Mouse (Mus musculus) liver, adult 2 months (tissue): ENCODE results near the gene Kif5c. TPM values are rescaled to one million over a fixed set of nuclear protein-coding genes. Genes with fewer than 3 reads are reported as not detected.

ENCODE experiments used
- DNase-seq: peaks from one replicate; pipeline ENCODE4 v3.0.0-alpha.2; 2011; ENCODE audit warnings: low read depth, low spot score; ENCODE audit errors: extremely low read depth
- H3K27ac ChIP-seq: fragments of 200-500 bp; replicated peaks from 2 replicates; pipeline ENCODE4 v1.5.1; 2012; ENCODE audit warnings: low read depth, mild to moderate bottlenecking, control low read depth, inconsistent platforms, low read length; ENCODE audit not compliant: insufficient read depth
- H3K27me3 ChIP-seq: fragments of 200-500 bp; 2 replicates; pipeline ENCODE4 v1.6.1; 2012; ENCODE audit warnings: mild to moderate bottlenecking, moderate library complexity, low read length, inconsistent platforms; ENCODE audit not compliant: control insufficient read depth, insufficient read depth
- H3K36me3 ChIP-seq: fragments of 200-500 bp; 2 replicates; pipeline ENCODE4 v1.6.1; 2012; ENCODE audit warnings: low read length, inconsistent platforms; ENCODE audit not compliant: control insufficient read depth, insufficient read depth
- H3K4me1 ChIP-seq: fragments of 200-500 bp; 2 replicates; pipeline ENCODE4 v1.6.1; 2011; ENCODE audit warnings: low read length; ENCODE audit not compliant: control insufficient read depth, insufficient read depth
- H3K4me3 ChIP-seq: fragments of 200-500 bp; 2 replicates; pipeline ENCODE4 v1.5.1; 2011; ENCODE audit warnings: low read depth, mild to moderate bottlenecking, control low read depth, low read length, moderate library complexity; ENCODE audit not compliant: insufficient read depth
- H3K79me2 ChIP-seq: fragments of 200-500 bp; 2 replicates; pipeline ENCODE4 v1.6.1; 2012; ENCODE audit warnings: inconsistent platforms, mild to moderate bottlenecking, low read length, moderate library complexity; ENCODE audit not compliant: control insufficient read depth, insufficient read depth
- H3K9ac ChIP-seq: fragments of 200-500 bp; 2 replicates; pipeline ENCODE4 v1.6.1; 2012; ENCODE audit warnings: low read depth, mild to moderate bottlenecking, control low read depth, inconsistent platforms, low read length
- CTCF ChIP-seq: fragments of 200-500 bp; IDR thresholded peaks from 2 replicates; pipeline ENCODE4 v1.5.1; 2011; ENCODE audit warnings: low read depth, low read length, control low read depth
- POLR2A ChIP-seq: fragments of 200-500 bp; IDR thresholded peaks from 2 replicates; pipeline ENCODE4 v1.6.1; 2011; ENCODE audit warnings: low read length, control low read depth; ENCODE audit not compliant: insufficient read depth; ENCODE audit errors: extremely low read depth
- whole genome bisulfite sequencing: fragments of 180-500 bp; shearing (Covaris S2); methylation state at CpG from one replicate; pipeline ENCODE4 v1.1.7; 2018; 5-methylcytosine and 5-hydroxymethylcytosine counted together
- polyA plus RNA-seq: library from polyadenylated mRNA; depleted of rRNA; stranded (reverse); fragments of >200 nt; gene quantifications from 2 replicates; pipeline ENCODE4 v1.2.3, GENCODE M21; 2012
- total RNA-seq: library from RNA; depleted of rRNA; stranded (reverse); fragments of >200 nt; gene quantifications from 2 replicates; pipeline ENCODE4 v1.2.3, GENCODE M21; 2014

Kif5c gene
- total and polyA plus RNA-seq, 2 experiments = under 0.01 TPM; not detected in 1

- Histone ChIP-seq H3K4me1 (no peaks in the 10 kb centered on the region), H3K27me3 (no peaks in the 10 kb centered on the region), H3K4me3 (no peak overlapping the region), H3K27ac (no peak overlapping the region), H3K79me2 (no peaks in the 10 kb centered on the region), H3K9ac (no peak overlapping the region), H3K36me3 (no peaks in the 10 kb centered on the region)
- TF ChIP-seq CTCF (no peak), POLR2A (no peak)
- WGBS = 81% methylated on average over 3 of the region's 3 CpGs
- no peak for DNase-seq
Observed at GRCm38 (mm10) chr2:49655874-49656195, 36.7 kb downstream of the Kif5c start.

- Histone ChIP-seq H3K27ac (no peak overlapping the region), H3K4me1 (no peaks in the 10 kb centered on the region), H3K27me3 (no peaks in the 10 kb centered on the region; the same call in 1 of the 2 replicates), H3K79me2 (no peaks in the 10 kb centered on the region), H3K9ac (no peak overlapping the region), H3K36me3 (no peaks in the 10 kb centered on the region), H3K4me3 (no peak overlapping the region)
- DNase-seq = peak; percentile 3
- TF ChIP-seq POLR2A (no peak), CTCF (peak; percentile 15; the same call in 1 of the 2 replicates)
- 68% methylated on average over 2 of the region's 2 CpGs for WGBS
Observed at GRCm38 (mm10) chr2:49656988-49657387, 37.9 kb downstream of the Kif5c start.

GRCm38 (mm10) chr2:49657666-49658065, 38.6 kb downstream of the Kif5c start:
- no peak for TF ChIP-seq POLR2A
- TF ChIP-seq CTCF = no peak
- H3K4me1 ChIP-seq = no peaks in the 10 kb centered on the region
- 83% methylated on average over 3 of the region's 3 CpGs for WGBS
- no peaks in the 10 kb centered on the region; the same call in 1 of the 2 replicates for H3K27me3 ChIP-seq
- no peaks in the 10 kb centered on the region for H3K36me3 ChIP-seq
- DNase-seq = no peak
- H3K27ac ChIP-seq = no peak overlapping the region
- no peak overlapping the region for H3K9ac ChIP-seq
- H3K4me3 ChIP-seq = no peak overlapping the region
- no peaks in the 10 kb centered on the region for H3K79me2 ChIP-seq

- H3K36me3 ChIP-seq = no peaks in the 10 kb centered on the region
- no peak overlapping the region for H3K27ac ChIP-seq
- H3K9ac ChIP-seq = no peak overlapping the region
- TF ChIP-seq CTCF = no peak
- TF ChIP-seq POLR2A = no peak
- 80% methylated on average over 4 of the region's 4 CpGs for WGBS
- no peaks in the 10 kb centered on the region; the same call in 1 of the 2 replicates for H3K27me3 ChIP-seq
- no peaks in the 10 kb centered on the region for H3K79me2 ChIP-seq
- H3K4me3 ChIP-seq = no peak overlapping the region
- H3K4me1 ChIP-seq = no peaks in the 10 kb centered on the region
- no peak for DNase-seq
Observed at GRCm38 (mm10) chr2:49658988-49659387, 39.9 kb downstream of the Kif5c start.

- H3K27me3 ChIP-seq = no peaks in the 10 kb centered on the region; the same call in 1 of the 2 replicates
- no peaks in the 10 kb centered on the region for H3K36me3 ChIP-seq
- H3K79me2 ChIP-seq = no peaks in the 10 kb centered on the region
- TF ChIP-seq POLR2A = no peak
- TF ChIP-seq CTCF = no peak
- WGBS = 66% methylated on average over 8 of the region's 8 CpGs
- no peak overlapping the region for H3K27ac ChIP-seq
- no peak for DNase-seq
- H3K9ac ChIP-seq = no peak overlapping the region
- no peak overlapping the region for H3K4me3 ChIP-seq
- no peaks in the 10 kb centered on the region for H3K4me1 ChIP-seq
Observed at GRCm38 (mm10) chr2:49659964-49660363, 40.9 kb downstream of the Kif5c start.

- H3K27me3 ChIP-seq = no peaks in the 10 kb centered on the region; the same call in 1 of the 2 replicates
- no peak for DNase-seq
- 94% methylated on average over 12 of the region's 12 CpGs for WGBS
- H3K4me3 ChIP-seq = no peak overlapping the region
- no peaks in the 10 kb centered on the region for H3K36me3 ChIP-seq
- no peak overlapping the region for H3K9ac ChIP-seq
- H3K27ac ChIP-seq = no peak overlapping the region
- H3K4me1 ChIP-seq = no peaks in the 10 kb centered on the region
- no peaks in the 10 kb centered on the region for H3K79me2 ChIP-seq
- no peak for TF ChIP-seq CTCF
- TF ChIP-seq POLR2A = no peak
Observed at GRCm38 (mm10) chr2:49660375-49660923, 41.4 kb downstream of the Kif5c start.
